Mouse (Mus musculus): ENCODE data around the gene Oca2.

Oca2 gene

GRCm38 (mm10) chr7:56381750-56382421, 142.3 kb downstream of the Oca2 start:
- DNase-seq (ENCODE audit: low read depth, low spot score), result no peak

- DNase-seq (ENCODE audit: low read depth, low spot score), result no peak
These were observed 143.1 kb downstream of the Oca2 start for GRCm38 (mm10) chr7:56382706-56383105.

- DNase-seq (ENCODE audit: low read depth, low spot score), result no peak
These were observed 148.7 kb downstream of the Oca2 start for GRCm38 (mm10) chr7:56388295-56388694.

GRCm38 (mm10) chr7:56418182-56418836, 178.7 kb downstream of the Oca2 start:
- DNase-seq (ENCODE audit: low read depth, low spot score), result no peak

GRCm38 (mm10) chr7:56419253-56419844, 179.8 kb downstream of the Oca2 start:
- DNase-seq (ENCODE audit: low read depth, low spot score), result peak; percentile 31

- no peak for DNase-seq (ENCODE audit: low read depth, low spot score)
These were observed 182.4 kb downstream of the Oca2 start for GRCm38 (mm10) chr7:56421946-56422345.

GRCm38 (mm10) chr7:56423548-56423947, 184.0 kb downstream of the Oca2 start:
- DNase-seq (ENCODE audit: low read depth, low spot score), result no peak

GRCm38 (mm10) chr7:56460814-56461520, 221.4 kb downstream of the Oca2 start:
- DNase-seq (ENCODE audit: low read depth, low spot score), result no peak

- DNase-seq (ENCODE audit: low read depth, low spot score), result no peak
These were observed 258.7 kb downstream of the Oca2 start for GRCm38 (mm10) chr7:56498242-56498641.

GRCm38 (mm10) chr7:56499319-56499718, 259.8 kb downstream of the Oca2 start:
- no peak for DNase-seq (ENCODE audit: low read depth, low spot score)

GRCm38 (mm10) chr7:56499767-56500166, 260.2 kb downstream of the Oca2 start:
- DNase-seq (ENCODE audit: low read depth, low spot score), result no peak

- DNase-seq (ENCODE audit: low read depth, low spot score), result no peak
These were observed 260.9 kb downstream of the Oca2 start for GRCm38 (mm10) chr7:56500438-56500837.

GRCm38 (mm10) chr7:56518581-56518980, 279.0 kb downstream of the Oca2 start:
- peak; percentile 81 for DNase-seq (ENCODE audit: low read depth, low spot score)

GRCm38 (mm10) chr7:56519741-56520140, 280.2 kb downstream of the Oca2 start:
- peak; percentile 86 for DNase-seq (ENCODE audit: low read depth, low spot score)

GRCm38 (mm10) chr7:56534856-56535255, 295.3 kb downstream of the Oca2 start:
- DNase-seq (ENCODE audit: low read depth, low spot score), result no peak

- DNase-seq (ENCODE audit: low read depth, low spot score), result no peak
These were observed 309.7 kb downstream of the Oca2 start for GRCm38 (mm10) chr7:56549226-56549625.

- DNase-seq (ENCODE audit: low read depth, low spot score), result peak; percentile 2
These were observed 312.2 kb downstream of the Oca2 start for GRCm38 (mm10) chr7:56551804-56552203.

Data from R1 (cell line).